Mouse (Mus musculus) bone marrow, adult 2 months (tissue): Measurements from ENCODE around the gene Fbxw8. TPM values are rescaled to one million over a fixed set of nuclear protein-coding genes. Genes with fewer than 3 reads are reported as not detected.

Experiments
- H3K27ac ChIP-seq: fragments of 200-500 bp; 2 replicates; pipeline ENCODE4 v1.5.1; 2012; ENCODE audit warnings: low read depth, mild to moderate bottlenecking, control low read depth, inconsistent platforms, low read length; ENCODE audit not compliant: control insufficient read depth, poor library complexity, insufficient read depth
- H3K4me1 ChIP-seq: fragments of 200-500 bp; 2 replicates; pipeline ENCODE4 v1.6.1; 2011; ENCODE audit warnings: low read length; ENCODE audit not compliant: control insufficient read depth, insufficient read depth
- H3K4me3 ChIP-seq: fragments of 200-500 bp; replicated peaks from 2 replicates; pipeline ENCODE3; 2011; ENCODE audit warnings: mild to moderate bottlenecking, low read depth, low read length, control low read depth; ENCODE audit not compliant: control insufficient read depth
- CTCF ChIP-seq: fragments of 200-500 bp; IDR thresholded peaks from 2 replicates; pipeline ENCODE4 v1.5.1; 2011; ENCODE audit warnings: low read length, control low read depth; ENCODE audit not compliant: control insufficient read depth, insufficient read depth
- POLR2A ChIP-seq: fragments of 200-500 bp; IDR thresholded peaks from 2 replicates; pipeline ENCODE4 v1.6.1; 2011; ENCODE audit warnings: low read depth, mild to moderate bottlenecking, control low read depth, low read length, borderline replicate concordance; ENCODE audit not compliant: control insufficient read depth
- WGBS: fragments of 180-500 bp; shearing (Covaris S2); methylation state at CpG from one replicate; pipeline ENCODE4 v1.1.7; 2018; 5-methylcytosine and 5-hydroxymethylcytosine counted together
- polyA plus RNA-seq: library from polyadenylated mRNA; stranded (reverse); fragments of >200 nt; gene quantifications from 2 replicates; pipeline ENCODE4 v1.2.4, GENCODE M21; 2011; ENCODE audit warnings: low replicate concordance; ENCODE audit not compliant: missing spikeins, insufficient read depth, insufficient read length

Fbxw8 gene
- polyA plus RNA-seq, 1 experiment: 7.5 TPM

- Histone ChIP-seq H3K4me1 (peaks cover 5% of the 10 kb centered on the region), H3K27ac (no peak overlapping the region), H3K4me3 (no peak overlapping the region)
- no peak for TF ChIP-seq POLR2A
- TF ChIP-seq CTCF: no peak
- WGBS: 33% methylated on average over 9 of the region's 9 CpGs
Observed at GRCm38 (mm10) chr5:118045385-118045784, 109.9 kb downstream of the Fbxw8 start.

GRCm38 (mm10) chr5:118044907-118045306 lies 110.4 kb downstream of the Fbxw8 start:
- H3K4me3 ChIP-seq: no peak overlapping the region
- peaks cover 3% of the 10 kb centered on the region; the same call in 1 of the 2 replicates for H3K4me1 ChIP-seq
- no peak overlapping the region for H3K27ac ChIP-seq
- WGBS: 75% methylated on average over 6 of the region's 6 CpGs
- TF ChIP-seq CTCF: no peak
- TF ChIP-seq POLR2A: no peak

DNA sequence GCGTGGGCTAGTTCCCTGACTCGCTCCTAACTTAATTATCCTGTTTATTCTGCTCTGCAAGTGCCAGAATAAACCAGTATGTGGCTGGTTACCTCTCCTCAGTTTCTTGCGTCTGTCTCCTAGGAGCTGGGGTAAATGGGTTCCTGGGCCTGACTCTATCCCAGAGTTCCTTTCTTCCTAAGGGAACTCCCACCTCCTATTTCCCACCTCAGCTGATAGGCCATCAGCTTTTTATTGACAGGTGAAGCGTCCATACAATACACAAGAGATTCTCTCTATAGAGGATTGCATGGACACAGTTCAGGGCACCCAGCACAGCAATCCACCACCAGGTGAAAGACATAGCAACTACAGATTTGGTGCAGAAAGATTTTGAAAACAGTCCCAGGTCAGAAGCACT lies 111.5 kb downstream of the Fbxw8 start:
- peaks cover 3% of the 10 kb centered on the region; the same call in 1 of the 2 replicates for H3K4me1 ChIP-seq
- no peak for TF ChIP-seq POLR2A
- TF ChIP-seq CTCF: no peak
- no peak overlapping the region for H3K27ac ChIP-seq
- H3K4me3 ChIP-seq: no peak overlapping the region
- WGBS: 82% methylated on average over 4 of the region's 4 CpGs

GRCm38 (mm10) chr5:118042599-118042998 lies 112.7 kb downstream of the Fbxw8 start:
- WGBS: 86% methylated on average over 6 of the region's 6 CpGs
- H3K27ac ChIP-seq: no peak overlapping the region
- H3K4me1 ChIP-seq: peaks cover 1% of the 10 kb centered on the region; the same call in 1 of the 2 replicates
- TF ChIP-seq CTCF (no peak), POLR2A (no peak)
- no peak overlapping the region for H3K4me3 ChIP-seq

GRCm38 (mm10) chr5:118039241-118039668 lies 116.0 kb downstream of the Fbxw8 start:
- Histone ChIP-seq H3K4me3 (no peak overlapping the region), H3K4me1 (no peaks in the 10 kb centered on the region; the same call in 1 of the 2 replicates), H3K27ac (no peak overlapping the region; the same call in 1 of the 2 replicates)
- TF ChIP-seq CTCF (no peak), POLR2A (no peak)
- WGBS: 82% methylated on average over 12 of the region's 12 CpGs

- 20% methylated on average over 10 of the region's 10 CpGs for WGBS
- H3K4me3 ChIP-seq: no peak overlapping the region
Observed at GRCm38 (mm10) chr5:118037798-118038484, 117.3 kb downstream of the Fbxw8 start.

DNA sequence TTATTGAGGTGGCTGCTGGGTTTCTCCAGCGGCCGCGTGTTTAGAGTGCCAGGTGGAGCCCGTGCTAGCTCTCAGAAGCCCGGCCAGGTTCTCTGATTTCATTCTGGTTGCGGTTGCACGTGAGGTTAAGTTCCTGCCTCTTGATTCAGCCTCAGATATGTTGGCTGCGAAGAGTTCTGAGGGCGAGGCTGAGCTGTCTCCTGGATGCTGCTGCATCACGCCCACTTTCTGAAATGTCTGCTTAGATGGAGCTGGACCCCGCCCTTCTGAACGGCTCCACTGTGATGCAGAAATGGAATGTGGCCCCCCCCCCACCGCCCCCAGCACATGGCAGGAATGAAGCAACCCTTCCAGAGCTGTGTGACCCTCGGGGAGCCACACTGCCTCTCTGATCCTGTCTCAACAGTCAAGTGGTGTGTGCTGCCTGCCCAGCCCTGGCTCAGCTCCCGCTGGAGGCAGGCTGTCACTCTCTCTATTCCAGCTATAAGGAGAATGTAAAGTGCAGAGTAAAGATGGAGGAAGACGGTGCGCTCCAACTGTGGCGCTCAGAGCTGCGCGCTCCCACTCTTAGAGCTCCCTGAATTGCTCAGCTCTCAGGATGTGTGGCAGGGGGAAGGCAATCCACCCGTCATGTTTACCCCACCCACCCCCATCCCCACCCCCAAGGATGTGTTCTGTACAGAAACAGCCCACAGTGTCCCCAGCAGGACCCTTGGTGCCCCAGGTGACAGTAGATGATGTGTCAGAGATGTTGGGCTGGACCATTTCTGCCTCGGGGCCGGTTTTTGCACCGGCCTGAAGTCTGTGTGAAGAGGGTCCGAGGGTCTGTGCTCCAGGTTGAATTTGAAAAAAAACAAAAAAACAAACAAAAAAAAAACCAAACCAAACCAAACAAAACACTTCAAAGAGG lies 118.1 kb downstream of the Fbxw8 start:
- Histone ChIP-seq H3K4me1 (no peaks in the 10 kb centered on the region; the same call in 1 of the 2 replicates), H3K27ac (no peak overlapping the region), H3K4me3 (no peak overlapping the region)
- TF ChIP-seq POLR2A (no peak), CTCF (no peak)
- 56% methylated on average over 25 of the region's 25 CpGs for WGBS

More at GRCm38 (mm10) chr5:118037798-118038484, 117.3 kb downstream of the Fbxw8 start:
- Histone ChIP-seq H3K4me1 (no peaks in the 10 kb centered on the region; the same call in 1 of the 2 replicates), H3K27ac (no peak overlapping the region)
- TF ChIP-seq POLR2A (no peak), CTCF (no peak)

DNA sequence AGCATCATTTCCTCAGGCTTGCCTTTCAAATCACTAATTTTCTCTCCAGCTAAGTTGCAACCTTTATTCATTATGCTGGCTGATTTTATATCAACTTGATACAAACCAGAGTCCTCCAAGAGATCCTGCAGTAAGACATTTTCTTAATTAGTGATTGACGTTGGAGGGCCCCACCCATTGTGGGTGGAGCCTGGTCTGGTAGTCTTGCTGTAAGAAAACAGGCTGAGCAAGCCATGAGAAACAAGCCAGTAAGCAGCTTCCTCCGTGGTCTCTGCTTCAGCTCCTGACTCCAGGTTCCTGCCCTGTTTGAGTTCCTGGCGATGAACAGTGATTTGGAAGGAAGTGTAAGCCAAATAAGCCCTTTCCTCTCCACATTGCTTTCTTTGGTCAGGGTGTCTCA lies 119.5 kb downstream of the Fbxw8 start:
- Histone ChIP-seq H3K4me3 (no peak overlapping the region), H3K4me1 (no peaks in the 10 kb centered on the region; the same call in 1 of the 2 replicates), H3K27ac (no peak overlapping the region)
- 56% methylated on average over 3 of the region's 3 CpGs for WGBS
- TF ChIP-seq CTCF (no peak), POLR2A (no peak)
